Mouse (Mus musculus) MEL (cell line): ENCODE measurements around the gene Usp53. TPM values are rescaled to one million over a fixed set of nuclear protein-coding genes. Genes with fewer than 3 reads are reported as not detected.

ENCODE experiments used
- DNase-seq: peaks from one replicate; pipeline ENCODE4 v3.0.0; 2011; ENCODE audit warnings: low read depth, low spot score
- H3K27ac ChIP-seq: 2 replicates; pipeline ENCODE4 v1.5.1; 2012; ENCODE audit warnings: low read depth, mild to moderate bottlenecking, control low read depth, low read length, moderate library complexity; ENCODE audit not compliant: control insufficient read depth
- H3K27me3 ChIP-seq, 2 experiments: fragments of 150-350 bp in 1 of 2; sonication (generic) in 1 of 2; 2 replicates each; pipeline ENCODE4 v1.6.1; 2012; ENCODE audit warnings: low read length in 2 of 2, mild to moderate bottlenecking in 2 of 2, improper control_type of control experiment in 1 of 2, moderate library complexity in 1 of 2; ENCODE audit not compliant: insufficient read depth in 2 of 2, control insufficient read depth in 1 of 2
- H3K36me3 ChIP-seq, 2 experiments: 2 replicates each; pipeline ENCODE4 v1.6.1; 2012 to 2014; ENCODE audit warnings: low read length in 2 of 2, improper control_type of control experiment in 1 of 2, inconsistent platforms in 1 of 2, mild to moderate bottlenecking in 1 of 2; ENCODE audit not compliant: insufficient read depth in 2 of 2, control insufficient read depth in 1 of 2
- H3K4me1 ChIP-seq, 2 experiments: fragments of 150-350 bp in 1 of 2; sonication (generic) in 1 of 2; 2 replicates each; pipeline ENCODE4 v1.6.1; 2012; ENCODE audit warnings: low read length in 2 of 2, improper control_type of control experiment in 1 of 2, mild to moderate bottlenecking in 1 of 2; ENCODE audit not compliant: insufficient read depth in 2 of 2, control insufficient read depth in 1 of 2
- H3K4me3 ChIP-seq, 2 experiments: fragments of 150-350 bp in 1 of 2; sonication (generic) in 1 of 2; 2 replicates each; pipeline ENCODE4 v1.5.1; 2012; ENCODE audit warnings: low read depth in 2 of 2, low read length in 2 of 2, mild to moderate bottlenecking in 2 of 2, moderate library complexity in 2 of 2, control low read depth in 1 of 2, improper control_type of control experiment in 1 of 2; ENCODE audit not compliant: control insufficient read depth in 1 of 2, insufficient read depth in 1 of 2
- H3K79me2 ChIP-seq: 2 replicates; pipeline ENCODE4 v1.6.1; 2012; ENCODE audit warnings: mild to moderate bottlenecking, low read length, moderate library complexity; ENCODE audit not compliant: control insufficient read depth, poor library complexity, insufficient read depth
- H3K9ac ChIP-seq: 2 replicates; pipeline ENCODE4 v1.6.1; 2012; ENCODE audit warnings: low read depth, mild to moderate bottlenecking, control low read depth, low read length, moderate library complexity; ENCODE audit not compliant: control insufficient read depth, poor library complexity, severe bottlenecking
- H3K9me3 ChIP-seq: fragments of 150-350 bp; sonication (generic); replicated peaks from 2 replicates; pipeline ENCODE4 v1.6.1; 2012; ENCODE audit warnings: mild to moderate bottlenecking, low read length, improper control_type of control experiment, moderate library complexity; ENCODE audit not compliant: insufficient read depth
- CHD1 ChIP-seq: IDR thresholded peaks from 2 replicates; pipeline ENCODE4 v1.6.1; 2012; ENCODE audit warnings: low read depth, mild to moderate bottlenecking, inconsistent platforms, low read length, improper control_type of control experiment
- CHD2 ChIP-seq: IDR thresholded peaks from 2 replicates; pipeline ENCODE4 v1.6.1; 2011; ENCODE audit warnings: low read length, improper control_type of control experiment
- ELF1 ChIP-seq: IDR thresholded peaks from 2 replicates; pipeline ENCODE4 v1.6.1; 2014; ENCODE audit warnings: low read depth, mild to moderate bottlenecking, inconsistent platforms, low read length, improper control_type of control experiment, moderate library complexity
- EP300 ChIP-seq, 2 experiments: IDR thresholded peaks; 2 replicates each; pipeline ENCODE4 v1.6.1; 2011; ENCODE audit warnings: improper control_type of control experiment in 2 of 2, low read length in 2 of 2, low read depth in 1 of 2, mild to moderate bottlenecking in 1 of 2
- ETS1 ChIP-seq: IDR thresholded peaks from 2 replicates; pipeline ENCODE4 v1.6.1; 2012; ENCODE audit warnings: low read depth, mild to moderate bottlenecking, inconsistent platforms, low read length, improper control_type of control experiment, moderate library complexity
- GABPA ChIP-seq: IDR thresholded peaks from 2 replicates; pipeline ENCODE4 v1.6.1; 2012; ENCODE audit warnings: low read depth, mild to moderate bottlenecking, inconsistent platforms, low read length, improper control_type of control experiment, moderate library complexity
- JUND ChIP-seq: IDR thresholded peaks from 2 replicates; pipeline ENCODE4 v1.6.1; 2011; ENCODE audit warnings: low read depth, mild to moderate bottlenecking, improper control_type of control experiment, low read length
- MAFK ChIP-seq: IDR thresholded peaks from 2 replicates; pipeline ENCODE4 v1.6.1; 2011; ENCODE audit warnings: low read depth, mild to moderate bottlenecking, low read length, improper control_type of control experiment, borderline replicate concordance
- MAX ChIP-seq: IDR thresholded peaks from 2 replicates; pipeline ENCODE4 v1.6.1; 2011; ENCODE audit warnings: low read length, improper control_type of control experiment
- MAZ ChIP-seq: IDR thresholded peaks from 2 replicates; pipeline ENCODE4 v1.6.1; 2012; ENCODE audit warnings: low read depth, mild to moderate bottlenecking, inconsistent platforms, low read length, improper control_type of control experiment
- MXI1 ChIP-seq: IDR thresholded peaks from 2 replicates; pipeline ENCODE4 v1.6.1; 2011; ENCODE audit warnings: mild to moderate bottlenecking, low read depth, low read length, improper control_type of control experiment
- NELFE ChIP-seq: IDR thresholded peaks from 2 replicates; pipeline ENCODE4 v1.6.1; 2011; ENCODE audit warnings: low read depth, low read length, improper control_type of control experiment
- POLR2A ChIP-seq, 2 experiments: IDR thresholded peaks; 2 replicates each; pipeline ENCODE4 v1.6.1; 2011 to 2012; ENCODE audit warnings: low read length in 2 of 2, mild to moderate bottlenecking in 2 of 2, control low read depth in 1 of 2, improper control_type of control experiment in 1 of 2, low read depth in 1 of 2, moderate library complexity in 1 of 2; ENCODE audit not compliant: control insufficient read depth in 1 of 2, insufficient read depth in 1 of 2, poor library complexity in 1 of 2
- POLR2AphosphoS2 ChIP-seq: IDR thresholded peaks from 2 replicates; pipeline ENCODE4 v1.6.1; 2011; ENCODE audit warnings: low read length, improper control_type of control experiment
- RAD21 ChIP-seq: IDR thresholded peaks from 2 replicates; pipeline ENCODE4 v1.6.1; 2011; ENCODE audit warnings: mild to moderate bottlenecking, low read depth, low read length, improper control_type of control experiment
- SMC3 ChIP-seq: IDR thresholded peaks from 2 replicates; pipeline ENCODE4 v1.6.1; 2011; ENCODE audit warnings: low read depth, low read length, improper control_type of control experiment
- TAL1 ChIP-seq: IDR thresholded peaks from 2 replicates; pipeline ENCODE4 v1.6.1; 2012; ENCODE audit warnings: mild to moderate bottlenecking, inconsistent platforms, low read length, moderate library complexity, mixed read lengths
- TBP ChIP-seq: IDR thresholded peaks from 2 replicates; pipeline ENCODE4 v1.8.0; 2011; ENCODE audit warnings: low read depth, low read length, improper control_type of control experiment
- TCF12 ChIP-seq: IDR thresholded peaks from 2 replicates; pipeline ENCODE4 v1.6.1; 2014; ENCODE audit warnings: low read depth, mild to moderate bottlenecking, inconsistent platforms, low read length, improper control_type of control experiment, moderate library complexity
- USF2 ChIP-seq, 2 experiments: IDR thresholded peaks; 2 replicates each; pipeline ENCODE4 v1.6.1; 2011 to 2012; ENCODE audit warnings: improper control_type of control experiment in 2 of 2, low read length in 2 of 2, borderline replicate concordance in 1 of 2, inconsistent platforms in 1 of 2, low read depth in 1 of 2, mild to moderate bottlenecking in 1 of 2; ENCODE audit not compliant: insufficient read depth in 1 of 2
- ZC3H11A ChIP-seq: IDR thresholded peaks from 2 replicates; pipeline ENCODE4 v1.6.1; 2012; ENCODE audit warnings: low read depth, mild to moderate bottlenecking, inconsistent platforms, low read length, improper control_type of control experiment
- ZKSCAN1 ChIP-seq: IDR thresholded peaks from 2 replicates; pipeline ENCODE4 v1.6.1; 2012; ENCODE audit warnings: low read depth, mild to moderate bottlenecking, inconsistent platforms, low read length, improper control_type of control experiment, moderate library complexity
- ZMIZ1 ChIP-seq: IDR thresholded peaks from 2 replicates; pipeline ENCODE4 v1.6.1; 2012; ENCODE audit warnings: low read depth, mild to moderate bottlenecking, inconsistent platforms, low read length, improper control_type of control experiment, moderate library complexity
- ZNF384 ChIP-seq: IDR thresholded peaks from 2 replicates; pipeline ENCODE4 v1.6.1; 2012; ENCODE audit warnings: low read depth, mild to moderate bottlenecking, inconsistent platforms, low read length, improper control_type of control experiment
- polyA plus RNA-seq, 2 experiments: library from polyadenylated mRNA; stranded (reverse) in 1 of 2; unstranded in 1 of 2; fragments of >175 nt in 1 of 2; fragments of >200 nt in 1 of 2; gene quantifications; 2 replicates each; pipeline versions ENCODE4 v1.2.1 to v1.2.4; 2012; ENCODE audit warnings: low replicate concordance in 2 of 2, low read depth in 1 of 2; ENCODE audit not compliant: insufficient read length in 2 of 2, insufficient read depth in 1 of 2, missing spikeins in 1 of 2
- total RNA-seq: library from RNA; depleted of rRNA; stranded (reverse); fragments of 300-350 nt; gene quantifications from 2 replicates; pipeline ENCODE4 v1.2.3, GENCODE M21; 2012

Usp53 gene
- total and polyA plus RNA-seq, 3 experiments, result 2.0 to 2.7 TPM; not detected in 1

DNA sequence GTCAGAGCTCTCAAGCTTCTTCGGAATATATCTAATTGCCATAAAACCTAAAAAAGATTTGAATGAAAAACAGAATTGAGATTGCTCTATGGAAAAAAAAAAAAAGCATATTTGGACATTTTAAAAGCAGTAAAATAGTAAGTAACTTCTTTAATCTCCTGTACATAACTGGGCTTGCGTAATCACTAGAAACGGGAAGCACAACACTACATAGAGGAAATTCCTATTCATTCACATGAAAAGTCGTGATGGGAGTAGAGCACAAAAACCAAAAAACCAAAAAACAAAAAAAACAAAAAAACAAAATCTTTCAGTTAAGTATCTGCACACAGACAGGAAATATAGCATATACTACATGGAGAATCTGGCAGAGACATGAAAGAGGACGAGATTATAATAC is 20.0 kb downstream of the Usp53 start:
- Histone ChIP-seq H3K36me3 (no peaks in the 10 kb centered on the region), H3K4me1 (no peaks in the 10 kb centered on the region), H3K9ac (no peak overlapping the region), H3K27ac (no peak overlapping the region), H3K27me3 (no peaks in the 10 kb centered on the region), H3K79me2 (no peaks in the 10 kb centered on the region), H3K9me3 (no peaks in the 10 kb centered on the region), H3K4me3 (no peak overlapping the region)
- no peak for TF ChIP-seq TCF12
- TF ChIP-seq ZNF384, result no peak
- no peak for TF ChIP-seq ZKSCAN1
- DNase-seq, result no peak

DNA sequence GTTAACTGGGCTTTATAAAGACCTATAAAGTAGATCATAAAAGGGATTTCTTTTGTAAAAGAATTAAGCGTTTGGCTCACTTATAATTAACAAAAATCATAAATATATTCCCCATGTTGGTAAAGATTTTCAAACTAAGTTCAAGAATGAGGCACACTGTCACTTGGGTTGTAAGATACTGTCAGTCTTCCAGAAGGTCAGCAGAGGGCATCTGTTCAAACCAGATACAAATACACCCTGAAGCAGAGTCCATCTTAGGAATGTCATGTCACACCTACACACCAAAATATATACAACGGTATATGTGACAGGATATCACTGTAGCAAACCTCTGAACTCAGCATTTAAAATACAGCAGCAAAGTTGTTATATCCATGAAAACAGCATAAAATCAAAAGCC is 34.2 kb downstream of the Usp53 start:
- H3K4me1 ChIP-seq, result no peaks in the 10 kb centered on the region
- no peaks in the 10 kb centered on the region for H3K27me3 ChIP-seq
- no peaks in the 10 kb centered on the region; a peak in 1 of 4 replicates for H3K36me3 ChIP-seq
- H3K9me3 ChIP-seq, result no peaks in the 10 kb centered on the region
- no peak overlapping the region for H3K9ac ChIP-seq
- no peak for DNase-seq
- no peak overlapping the region for H3K27ac ChIP-seq
- no peaks in the 10 kb centered on the region for H3K79me2 ChIP-seq
- TF ChIP-seq ZKSCAN1, result no peak
- no peak for TF ChIP-seq RAD21
- TF ChIP-seq SMC3, result no peak
- no peak for TF ChIP-seq ETS1
- TF ChIP-seq USF2 (IDR thresholded peaks at IDR 0.05; ENCODE audit: borderline replicate concordance in 1 of 2, insufficient read depth in 1 of 2, low read depth in 1 of 2, low read length in 2 of 2), result no peak
- TF ChIP-seq CHD2, result no peak
- TF ChIP-seq MAX, result no peak
- TF ChIP-seq MAFK, result no peak
- no peak for TF ChIP-seq TBP
- TF ChIP-seq POLR2AphosphoS2, result no peak
- TF ChIP-seq TAL1, result no peak
- no peak for TF ChIP-seq NELFE
- H3K4me3 ChIP-seq, result no peak overlapping the region

DNA sequence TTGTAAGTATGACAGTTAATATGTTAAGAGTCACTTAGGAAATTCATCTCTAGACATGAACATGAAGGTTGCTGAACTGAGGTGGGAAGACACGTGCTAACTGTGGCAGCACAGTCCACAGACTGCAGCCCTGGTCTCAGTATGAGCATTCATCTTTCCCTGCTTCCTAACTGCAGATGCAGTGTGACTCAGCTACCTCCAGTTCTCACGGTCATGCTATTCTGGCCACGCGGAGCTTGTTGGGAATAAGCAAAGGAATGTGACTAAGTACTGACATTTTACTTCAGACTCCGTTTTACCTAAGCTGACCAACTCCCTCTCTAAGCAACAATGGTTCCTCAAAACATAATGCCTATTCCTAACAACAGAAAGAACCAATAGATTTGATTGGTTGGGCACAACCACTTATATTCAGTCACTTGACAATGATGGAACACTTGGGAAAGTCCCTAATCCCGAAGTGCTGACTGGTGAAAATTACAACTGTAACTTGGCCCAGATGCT is 40.9 kb downstream of the Usp53 start:
- Histone ChIP-seq H3K27ac (no peak overlapping the region), H3K4me1 (no peaks in the 10 kb centered on the region), H3K79me2 (no peaks in the 10 kb centered on the region), H3K4me3 (no peak overlapping the region), H3K9me3 (no peaks in the 10 kb centered on the region), H3K9ac (no peak overlapping the region), H3K27me3 (no peaks in the 10 kb centered on the region), H3K36me3 (no peaks in the 10 kb centered on the region)
- DNase-seq, result no peak
- TF ChIP-seq POLR2AphosphoS2, result no peak
- no peak for TF ChIP-seq CHD1
- no peak for TF ChIP-seq MAZ
- no peak for TF ChIP-seq TAL1
- no peak for TF ChIP-seq ZKSCAN1
- no peak for TF ChIP-seq POLR2A (IDR thresholded peaks at IDR 0.05; ENCODE audit: control insufficient read depth in 1 of 2, insufficient read depth in 1 of 2, low read depth in 1 of 2, low read length in 2 of 2, poor library complexity in 1 of 2)
- no peak for TF ChIP-seq TCF12
- no peak for TF ChIP-seq MXI1
- TF ChIP-seq ZNF384, result no peak
- TF ChIP-seq MAX, result no peak
- TF ChIP-seq ZMIZ1, result no peak
- no peak for TF ChIP-seq ZC3H11A
- TF ChIP-seq EP300 (IDR thresholded peaks at IDR 0.05; ENCODE audit: low read depth in 1 of 2, low read length in 2 of 2), result no peak
- TF ChIP-seq USF2 (IDR thresholded peaks at IDR 0.05; ENCODE audit: borderline replicate concordance in 1 of 2, insufficient read depth in 1 of 2, low read depth in 1 of 2, low read length in 2 of 2), result no peak
- TF ChIP-seq GABPA, result no peak
- TF ChIP-seq JUND, result no peak
- no peak for TF ChIP-seq CHD2
- no peak for TF ChIP-seq SMC3
- TF ChIP-seq ELF1, result no peak
